Mouse (Mus musculus): ENCODE data around the gene Unc13c. TPM values are rescaled to one million over a fixed set of nuclear protein-coding genes. Genes with fewer than 3 reads are reported as not detected.

The Unc13c gene
- polyA plus RNA-seq, 1 experiment from 2014 or later: 1.9 TPM

GRCm38 (mm10) chr9:73866666-73867065 lies 102.1 kb downstream of the Unc13c start:
- H3K9me3 ChIP-seq: no peaks in the 10 kb centered on the region
- no peak overlapping the region for H3K27ac ChIP-seq (replicated peaks)
- no peak overlapping the region for H3K4me3 ChIP-seq
- 87% methylated on average over 2 of the region's 2 CpGs for WGBS
- no peaks in the 10 kb centered on the region for H3K36me3 ChIP-seq
- H3K4me1 ChIP-seq (replicated peaks): peaks cover 3% of the 10 kb centered on the region; the same call in 1 of the 2 replicates
- no peak overlapping the region for H3K4me2 ChIP-seq
- no peaks in the 10 kb centered on the region for H3K27me3 ChIP-seq
- H3K9ac ChIP-seq: no peak overlapping the region
- no peak for ATAC-seq (ENCODE audit: low read depth)

GRCm38 (mm10) chr9:73859469-73859868 lies 109.3 kb downstream of the Unc13c start:
- H3K4me1 ChIP-seq (replicated peaks): no peaks in the 10 kb centered on the region
- no peak for ATAC-seq (ENCODE audit: low read depth)
- H3K4me2 ChIP-seq: no peak overlapping the region
- H3K9ac ChIP-seq: no peak overlapping the region
- H3K36me3 ChIP-seq: no peaks in the 10 kb centered on the region
- H3K9me3 ChIP-seq: no peaks in the 10 kb centered on the region
- WGBS: 98% methylated on average over 3 of the region's 3 CpGs
- no peak overlapping the region for H3K27ac ChIP-seq (replicated peaks)
- no peaks in the 10 kb centered on the region for H3K27me3 ChIP-seq
- H3K4me3 ChIP-seq: no peak overlapping the region

GRCm38 (mm10) chr9:73854281-73854680 lies 114.5 kb downstream of the Unc13c start:
- H3K4me3 ChIP-seq: no peak overlapping the region
- H3K9ac ChIP-seq: no peak overlapping the region
- H3K27me3 ChIP-seq: no peaks in the 10 kb centered on the region
- no peak overlapping the region for H3K27ac ChIP-seq (replicated peaks)
- no peak overlapping the region for H3K4me2 ChIP-seq
- H3K9me3 ChIP-seq: peaks cover 2% of the 10 kb centered on the region; the same call in 1 of the 2 replicates
- no peaks in the 10 kb centered on the region for H3K36me3 ChIP-seq
- ATAC-seq (ENCODE audit: low read depth): no peak
- 74% methylated on average over 3 of the region's 3 CpGs for whole genome bisulfite sequencing
- no peaks in the 10 kb centered on the region for H3K4me1 ChIP-seq (replicated peaks)

GRCm38 (mm10) chr9:73806681-73807080 lies 162.1 kb downstream of the Unc13c start:
- Histone ChIP-seq H3K4me3 (no peak overlapping the region), H3K4me2 (no peak overlapping the region), H3K4me1 (replicated peaks) (no peaks in the 10 kb centered on the region), H3K36me3 (no peaks in the 10 kb centered on the region), H3K9me3 (no peaks in the 10 kb centered on the region), H3K27me3 (no peaks in the 10 kb centered on the region), H3K9ac (no peak overlapping the region), H3K27ac (replicated peaks) (no peak overlapping the region)
- no peak for ATAC-seq (ENCODE audit: low read depth)
- WGBS: 87% methylated on average over 4 of the region's 4 CpGs

GRCm38 (mm10) chr9:73774616-73775015 lies 194.2 kb downstream of the Unc13c start:
- H3K27me3 ChIP-seq: no peaks in the 10 kb centered on the region

GRCm38 (mm10) chr9:73755185-73755584 lies 213.6 kb downstream of the Unc13c start:
- H3K9ac ChIP-seq: no peak overlapping the region
- no peak for ATAC-seq (ENCODE audit: low read depth)
- no peaks in the 10 kb centered on the region for H3K27me3 ChIP-seq
- WGBS: 82% methylated on average over 2 of the region's 2 CpGs
- H3K36me3 ChIP-seq: no peaks in the 10 kb centered on the region
- H3K4me1 ChIP-seq (replicated peaks): no peaks in the 10 kb centered on the region
- no peak overlapping the region for H3K4me2 ChIP-seq
- H3K27ac ChIP-seq (replicated peaks): no peak overlapping the region
- no peak overlapping the region for H3K4me3 ChIP-seq
- H3K9me3 ChIP-seq: no peaks in the 10 kb centered on the region

More at GRCm38 (mm10) chr9:73774616-73775015, 194.2 kb downstream of the Unc13c start:
- no peak for ATAC-seq (ENCODE audit: low read depth)
- 62% methylated on average over 4 of the region's 4 CpGs for WGBS
- no peaks in the 10 kb centered on the region for H3K9me3 ChIP-seq
- H3K4me1 ChIP-seq (replicated peaks): no peaks in the 10 kb centered on the region
- H3K4me2 ChIP-seq: no peak overlapping the region
- H3K4me3 ChIP-seq: no peak overlapping the region
- no peak overlapping the region for H3K9ac ChIP-seq
- H3K36me3 ChIP-seq: no peaks in the 10 kb centered on the region
- H3K27ac ChIP-seq (replicated peaks): no peak overlapping the region

- H3K9ac ChIP-seq: no peak overlapping the region
- no peaks in the 10 kb centered on the region for H3K36me3 ChIP-seq
- ATAC-seq (ENCODE audit: low read depth): no peak
- H3K4me1 ChIP-seq (replicated peaks): no peaks in the 10 kb centered on the region
- no peaks in the 10 kb centered on the region for H3K27me3 ChIP-seq
- 62% methylated on average over 3 of the region's 3 CpGs for WGBS
- no peak overlapping the region for H3K4me3 ChIP-seq
- no peak overlapping the region for H3K4me2 ChIP-seq
- H3K27ac ChIP-seq (replicated peaks): no peak overlapping the region
- no peaks in the 10 kb centered on the region for H3K9me3 ChIP-seq
These were observed 215.3 kb downstream of the Unc13c start for GRCm38 (mm10) chr9:73753480-73753879.

- Histone ChIP-seq H3K27ac (replicated peaks) (no peak overlapping the region), H3K36me3 (no peaks in the 10 kb centered on the region), H3K9ac (no peak overlapping the region), H3K4me2 (no peak overlapping the region), H3K4me3 (no peak overlapping the region), H3K9me3 (no peaks in the 10 kb centered on the region), H3K4me1 (replicated peaks) (no peaks in the 10 kb centered on the region), H3K27me3 (no peaks in the 10 kb centered on the region)
- 92% methylated on average over 1 of the region's 1 CpGs for WGBS
- ATAC-seq (ENCODE audit: low read depth): no peak
These were observed 217.4 kb downstream of the Unc13c start for GRCm38 (mm10) chr9:73751344-73751743.

GRCm38 (mm10) chr9:73734446-73734845 lies 234.3 kb downstream of the Unc13c start:
- WGBS: 75% methylated on average over 7 of the region's 7 CpGs
- no peaks in the 10 kb centered on the region for H3K9me3 ChIP-seq
- no peak overlapping the region for H3K9ac ChIP-seq
- H3K27me3 ChIP-seq: no peaks in the 10 kb centered on the region
- no peak for ATAC-seq (ENCODE audit: low read depth)
- no peak overlapping the region for H3K27ac ChIP-seq (replicated peaks)
- no peak overlapping the region for H3K4me2 ChIP-seq
- H3K4me3 ChIP-seq: no peak overlapping the region
- H3K4me1 ChIP-seq (replicated peaks): no peaks in the 10 kb centered on the region
- no peaks in the 10 kb centered on the region for H3K36me3 ChIP-seq

GRCm38 (mm10) chr9:73725717-73726662 lies 242.8 kb downstream of the Unc13c start:
- Histone ChIP-seq H3K9me3 (no peaks in the 10 kb centered on the region), H3K27me3 (no peaks in the 10 kb centered on the region), H3K4me1 (replicated peaks) (0 out of 2 replicates have a peak, but pooled peaks cover 5% of the 10 kb centered on the region), H3K4me3 (no peak overlapping the region), H3K36me3 (no peaks in the 10 kb centered on the region), H3K27ac (replicated peaks) (no peak overlapping the region; the same call in 1 of the 2 replicates), H3K4me2 (no peak overlapping the region), H3K9ac (no peak overlapping the region)
- ATAC-seq (ENCODE audit: low read depth): peak; percentile 74
- 46% methylated on average over 6 of the region's 6 CpGs for WGBS

- no peaks in the 10 kb centered on the region for H3K36me3 ChIP-seq
- no peak overlapping the region for H3K27ac ChIP-seq (replicated peaks)
- WGBS: 86% methylated on average over 4 of the region's 4 CpGs
- H3K9ac ChIP-seq: no peak overlapping the region
- ATAC-seq (ENCODE audit: low read depth): no peak
- no peaks in the 10 kb centered on the region for H3K9me3 ChIP-seq
- H3K4me2 ChIP-seq: no peak overlapping the region
- H3K4me3 ChIP-seq: no peak overlapping the region
- no peaks in the 10 kb centered on the region for H3K27me3 ChIP-seq
- H3K4me1 ChIP-seq (replicated peaks): 0 out of 2 replicates have a peak, but pooled peaks cover 5% of the 10 kb centered on the region
These were observed 244.0 kb downstream of the Unc13c start for GRCm38 (mm10) chr9:73724776-73725175.

GRCm38 (mm10) chr9:73713508-73713907 lies 255.3 kb downstream of the Unc13c start:
- no peaks in the 10 kb centered on the region for H3K36me3 ChIP-seq
- H3K4me2 ChIP-seq: no peak overlapping the region
- no peaks in the 10 kb centered on the region for H3K27me3 ChIP-seq
- 43% methylated on average over 4 of the region's 4 CpGs for WGBS
- H3K4me3 ChIP-seq: no peak overlapping the region
- no peaks in the 10 kb centered on the region for H3K9me3 ChIP-seq
- H3K9ac ChIP-seq: no peak overlapping the region
- no peaks in the 10 kb centered on the region for H3K4me1 ChIP-seq (replicated peaks)
- H3K27ac ChIP-seq (replicated peaks): no peak overlapping the region
- no peak for ATAC-seq (ENCODE audit: low read depth)

All from neural tube, embryonic 13.5 days (tissue).